Mouse (Mus musculus) cerebellum, adult 2 months (tissue): ENCODE measurements at regions not wholly inside any gene's neighbourhood (a gene's known extent, or its start where the extent isn't known, plus 50 kb on each side); places are given as distances from the start of the nearest gene placed in this dataset.

Experiments
- CTCF ChIP-seq: fragments of 200-500 bp; IDR thresholded peaks from 2 replicates; pipeline ENCODE4 v1.5.1; 2011; ENCODE audit warnings: low read depth, mild to moderate bottlenecking, control low read depth, low read length, moderate library complexity, borderline replicate concordance; ENCODE audit not compliant: insufficient read depth
- POLR2A ChIP-seq: fragments of 200-500 bp; IDR thresholded peaks from 2 replicates; pipeline ENCODE4 v1.6.1; 2011; ENCODE audit warnings: low read length, control low read depth, borderline replicate concordance; ENCODE audit not compliant: insufficient read depth

DNA sequence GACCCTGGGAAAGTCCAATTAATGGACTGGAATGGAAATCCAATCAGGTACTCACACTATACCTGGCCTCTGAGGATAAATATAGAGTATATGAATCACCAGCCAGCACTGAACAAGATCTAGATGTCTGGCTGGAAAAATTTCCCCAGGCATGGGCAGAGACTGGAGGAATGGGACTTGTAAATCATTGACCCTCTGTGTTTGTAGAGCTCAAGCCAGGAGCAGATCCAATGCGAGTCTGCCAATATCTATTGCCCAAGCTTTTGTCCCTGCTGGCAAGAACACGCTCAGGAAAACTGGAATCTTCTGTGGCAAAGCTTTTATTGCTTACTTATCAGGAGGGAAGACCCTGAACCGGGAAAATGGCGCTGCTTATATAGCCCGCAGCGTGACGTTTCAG, 77.8 kb downstream of the Mup20 start:
- TF ChIP-seq POLR2A, result no peak
- TF ChIP-seq CTCF, result no peak
